Mouse (Mus musculus): Measurements from ENCODE around the gene D430041D05Rik. TPM values are rescaled to one million over a fixed set of nuclear protein-coding genes. Genes with fewer than 3 reads are reported as not detected.

The D430041D05Rik gene
- polyA plus RNA-seq, 1 experiment = not detected

GRCm38 (mm10) chr2:104358881-104359280 lies 51.9 kb downstream of the D430041D05Rik start:
- Histone ChIP-seq H3K27ac (ENCODE audit: insufficient read depth, low read depth, low read length) (no peak overlapping the region), H3K4me1 (ENCODE audit: control insufficient read depth, insufficient read depth, low read length) (no peaks in the 10 kb centered on the region), H3K4me3 (ENCODE audit: insufficient read depth, low read length) (no peak overlapping the region)
- TF ChIP-seq POLR2A (IDR thresholded peaks at IDR 0.05; ENCODE audit: borderline replicate concordance, low read depth, low read length) = no peak
- TF ChIP-seq CTCF (IDR thresholded peaks at IDR 0.05; ENCODE audit: low read depth, low read length) = no peak

DNA sequence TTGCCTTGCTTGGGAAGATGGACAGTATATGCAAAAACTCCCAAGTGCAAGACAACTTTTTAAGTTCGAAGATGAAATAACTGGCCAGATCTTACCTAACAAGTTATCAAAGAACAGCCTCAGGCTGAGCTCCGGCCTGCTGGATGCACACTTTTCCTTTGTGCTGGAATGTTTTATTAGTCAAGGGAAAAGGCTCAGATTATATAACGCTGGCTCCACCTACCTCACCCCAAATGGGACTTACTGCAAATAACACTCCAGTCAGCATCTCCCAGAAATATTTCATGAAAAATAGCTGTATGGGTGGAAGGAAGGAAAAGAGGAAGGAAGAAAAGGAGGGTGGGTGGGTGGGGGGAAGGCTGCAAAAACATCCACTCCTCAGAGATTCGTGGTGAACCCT lies 54.3 kb downstream of the D430041D05Rik start:
- Histone ChIP-seq H3K4me1 (ENCODE audit: control insufficient read depth, insufficient read depth, low read length) (no peaks in the 10 kb centered on the region), H3K4me3 (ENCODE audit: insufficient read depth, low read length) (no peak overlapping the region), H3K27ac (ENCODE audit: insufficient read depth, low read depth, low read length) (no peak overlapping the region)
- TF ChIP-seq POLR2A (IDR thresholded peaks at IDR 0.05; ENCODE audit: borderline replicate concordance, low read depth, low read length) (no peak), CTCF (IDR thresholded peaks at IDR 0.05; ENCODE audit: low read depth, low read length) (no peak)

DNA sequence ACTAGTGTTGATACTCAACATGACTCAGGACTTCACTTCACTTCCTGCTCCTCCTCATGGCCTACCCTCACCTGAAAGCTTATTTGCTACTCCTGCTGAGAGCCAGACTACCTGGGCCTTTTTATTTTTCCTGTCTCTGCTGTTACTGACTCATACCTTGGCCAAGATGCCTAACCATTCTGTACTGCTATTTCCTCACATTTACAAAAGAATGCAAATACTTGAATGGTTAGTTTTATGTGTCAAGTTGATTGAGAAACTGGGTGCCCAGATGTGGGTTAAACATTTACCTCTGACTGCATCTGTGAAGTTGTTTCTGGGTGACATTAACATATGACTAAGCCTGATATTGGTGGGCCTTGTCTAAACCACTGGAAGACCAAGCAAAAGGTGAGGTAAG lies 56.7 kb downstream of the D430041D05Rik start:
- Histone ChIP-seq H3K4me1 (ENCODE audit: control insufficient read depth, insufficient read depth, low read length) (no peaks in the 10 kb centered on the region), H3K27ac (ENCODE audit: insufficient read depth, low read depth, low read length) (no peak overlapping the region), H3K4me3 (ENCODE audit: insufficient read depth, low read length) (no peak overlapping the region)
- no peak for TF ChIP-seq POLR2A (IDR thresholded peaks at IDR 0.05; ENCODE audit: borderline replicate concordance, low read depth, low read length)
- no peak for TF ChIP-seq CTCF (IDR thresholded peaks at IDR 0.05; ENCODE audit: low read depth, low read length)

GRCm38 (mm10) chr2:104352204-104352493 lies 58.7 kb downstream of the D430041D05Rik start:
- Histone ChIP-seq H3K4me1 (ENCODE audit: control insufficient read depth, insufficient read depth, low read length) (no peaks in the 10 kb centered on the region), H3K4me3 (ENCODE audit: insufficient read depth, low read length) (no peak overlapping the region), H3K27ac (ENCODE audit: insufficient read depth, low read depth, low read length) (no peak overlapping the region)
- TF ChIP-seq CTCF (IDR thresholded peaks at IDR 0.05; ENCODE audit: low read depth, low read length) = no peak
- TF ChIP-seq POLR2A (IDR thresholded peaks at IDR 0.05; ENCODE audit: borderline replicate concordance, low read depth, low read length) = no peak

DNA sequence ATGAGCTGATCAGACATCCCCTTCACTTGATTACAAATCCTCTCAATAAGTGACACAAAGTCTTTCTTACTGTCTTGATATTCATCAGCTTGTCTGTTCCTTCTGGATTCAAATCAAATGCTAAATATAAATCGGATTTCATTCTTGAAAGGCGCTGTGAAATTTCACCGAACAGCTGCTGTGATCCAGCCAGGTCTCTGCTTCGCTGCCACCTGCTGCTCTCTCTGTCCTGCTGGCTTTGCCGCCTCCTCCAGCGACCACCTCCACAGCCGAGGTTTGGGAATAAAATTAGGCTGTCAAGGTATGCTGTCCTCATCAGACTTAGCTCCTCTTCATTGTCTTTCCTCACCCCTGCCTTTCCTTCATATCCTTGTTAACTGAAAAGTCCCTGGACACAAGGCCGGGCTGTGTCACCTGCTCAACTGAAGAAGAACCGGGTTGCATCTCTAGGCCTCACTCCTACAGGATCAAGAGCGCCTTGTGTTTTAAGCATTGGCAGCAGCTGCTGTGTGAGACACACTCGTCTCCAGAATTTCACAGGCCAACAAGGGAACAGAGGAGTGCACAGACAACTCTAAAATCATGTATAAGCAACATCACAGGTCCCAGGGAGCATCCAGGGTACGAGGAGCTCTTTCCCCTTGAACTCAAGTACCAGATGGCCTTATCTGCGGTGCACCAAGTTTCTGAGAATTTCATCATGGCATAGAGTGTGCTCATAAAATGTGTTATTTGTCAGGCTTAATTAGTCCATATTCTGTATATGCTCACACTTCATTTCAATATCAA lies 59.2 kb downstream of the D430041D05Rik start:
- Histone ChIP-seq H3K4me1 (ENCODE audit: control insufficient read depth, insufficient read depth, low read length) (no peaks in the 10 kb centered on the region), H3K27ac (ENCODE audit: insufficient read depth, low read depth, low read length) (no peak overlapping the region), H3K4me3 (ENCODE audit: insufficient read depth, low read length) (no peak overlapping the region)
- no peak for TF ChIP-seq POLR2A (IDR thresholded peaks at IDR 0.05; ENCODE audit: borderline replicate concordance, low read depth, low read length)
- TF ChIP-seq CTCF (IDR thresholded peaks at IDR 0.05; ENCODE audit: low read depth, low read length) = no peak

DNA sequence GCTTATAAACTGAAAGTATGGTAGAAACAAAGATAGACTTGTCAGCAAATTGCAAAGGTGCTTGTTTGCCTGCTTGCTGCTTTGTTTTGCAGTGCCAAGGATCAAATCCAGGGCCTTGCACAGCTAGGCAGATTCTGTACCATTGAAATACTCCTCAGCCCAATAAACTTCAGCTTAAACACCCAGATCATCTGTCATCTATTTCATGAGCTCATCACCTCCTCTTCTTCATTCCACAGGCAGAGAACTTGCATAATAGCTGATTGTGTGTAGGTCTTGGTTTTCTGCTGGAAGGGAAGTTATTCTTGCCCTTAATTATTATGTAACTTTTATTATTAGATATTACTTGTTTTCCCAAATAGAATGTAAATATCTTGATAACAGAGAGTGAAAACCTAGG lies 73.2 kb downstream of the D430041D05Rik start:
- Histone ChIP-seq H3K4me1 (ENCODE audit: control insufficient read depth, insufficient read depth, low read length) (no peaks in the 10 kb centered on the region), H3K27ac (ENCODE audit: insufficient read depth, low read depth, low read length) (no peak overlapping the region), H3K4me3 (ENCODE audit: insufficient read depth, low read length) (no peak overlapping the region)
- TF ChIP-seq POLR2A (IDR thresholded peaks at IDR 0.05; ENCODE audit: borderline replicate concordance, low read depth, low read length) (no peak), CTCF (IDR thresholded peaks at IDR 0.05; ENCODE audit: low read depth, low read length) (no peak)

- TF ChIP-seq POLR2A (IDR thresholded peaks at IDR 0.05; ENCODE audit: borderline replicate concordance, low read depth, low read length) (no peak), CTCF (IDR thresholded peaks at IDR 0.05; ENCODE audit: low read depth, low read length) (no peak)
- Histone ChIP-seq H3K4me3 (ENCODE audit: insufficient read depth, low read length) (no peak overlapping the region), H3K27ac (ENCODE audit: insufficient read depth, low read depth, low read length) (no peak overlapping the region), H3K4me1 (ENCODE audit: control insufficient read depth, insufficient read depth, low read length) (no peaks in the 10 kb centered on the region)
Measured at GRCm38 (mm10) chr2:104335824-104336223, 75.0 kb downstream of the D430041D05Rik start.

DNA sequence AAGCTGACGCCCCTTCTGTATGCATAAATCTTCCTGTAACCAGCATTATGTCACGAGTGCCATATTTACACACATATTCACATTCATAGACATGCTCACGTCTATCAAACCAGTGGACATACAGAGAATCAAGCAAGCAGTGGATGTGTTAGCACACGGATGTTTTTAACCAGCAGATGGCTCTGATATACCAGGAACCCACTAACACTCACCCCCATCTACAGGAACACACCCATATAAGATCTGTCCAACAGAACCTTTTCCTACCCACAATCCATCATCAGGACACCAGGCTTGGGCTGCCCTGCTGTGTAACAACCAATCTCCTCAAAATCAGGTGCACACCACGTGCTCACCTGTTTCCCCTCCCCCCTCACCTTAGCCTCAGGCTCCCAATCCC lies 76.9 kb downstream of the D430041D05Rik start:
- Histone ChIP-seq H3K4me1 (ENCODE audit: control insufficient read depth, insufficient read depth, low read length) (no peaks in the 10 kb centered on the region), H3K4me3 (ENCODE audit: insufficient read depth, low read length) (no peak overlapping the region), H3K27ac (ENCODE audit: insufficient read depth, low read depth, low read length) (no peak overlapping the region)
- TF ChIP-seq CTCF (IDR thresholded peaks at IDR 0.05; ENCODE audit: low read depth, low read length) = no peak
- no peak for TF ChIP-seq POLR2A (IDR thresholded peaks at IDR 0.05; ENCODE audit: borderline replicate concordance, low read depth, low read length)

GRCm38 (mm10) chr2:104332707-104333106 lies 78.1 kb downstream of the D430041D05Rik start:
- Histone ChIP-seq H3K4me3 (ENCODE audit: insufficient read depth, low read length) (no peak overlapping the region), H3K27ac (ENCODE audit: insufficient read depth, low read depth, low read length) (no peak overlapping the region), H3K4me1 (ENCODE audit: control insufficient read depth, insufficient read depth, low read length) (no peaks in the 10 kb centered on the region)
- no peak for TF ChIP-seq POLR2A (IDR thresholded peaks at IDR 0.05; ENCODE audit: borderline replicate concordance, low read depth, low read length)
- no peak for TF ChIP-seq CTCF (IDR thresholded peaks at IDR 0.05; ENCODE audit: low read depth, low read length)

GRCm38 (mm10) chr2:104331261-104331660 lies 79.6 kb downstream of the D430041D05Rik start:
- TF ChIP-seq CTCF (IDR thresholded peaks at IDR 0.05; ENCODE audit: low read depth, low read length) (no peak), POLR2A (IDR thresholded peaks at IDR 0.05; ENCODE audit: borderline replicate concordance, low read depth, low read length) (no peak)
- no peaks in the 10 kb centered on the region for H3K4me1 ChIP-seq (ENCODE audit: control insufficient read depth, insufficient read depth, low read length)
- H3K4me3 ChIP-seq (ENCODE audit: insufficient read depth, low read length) = no peak overlapping the region
- H3K27ac ChIP-seq (ENCODE audit: insufficient read depth, low read depth, low read length) = no peak overlapping the region
